Comparison of ENCODE assay signal across 11 mouse cellular contexts in the genomic region with DNA sequence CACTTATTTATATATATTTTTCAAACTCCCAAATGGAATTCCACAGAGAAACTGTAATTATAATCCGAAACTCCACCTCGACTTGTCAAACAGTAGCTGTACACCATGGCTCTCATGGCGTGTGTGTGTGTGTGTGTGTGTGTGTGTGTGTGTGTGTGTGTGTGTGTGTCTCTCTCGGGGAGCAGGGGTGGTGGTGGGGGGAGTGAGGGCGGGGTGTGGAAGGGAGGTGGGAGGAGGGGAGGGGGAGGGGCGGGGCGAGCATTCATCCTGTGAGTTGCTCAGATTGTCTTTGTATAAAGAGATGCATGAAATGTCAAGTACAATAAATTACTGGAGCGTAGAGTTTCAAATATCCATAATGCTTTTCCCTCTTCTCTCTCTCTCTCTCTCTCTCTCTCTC.
DNase-seq lines count a peak whose midpoint lies in the region; ATAC-seq and TF ChIP-seq lines count a peak whose summit lies in the region.
"Had no signal": no experiment of that assay in that cellular context is flagged by ENCODE, and none has a peak within 500 bp of the region (broad histone marks: within the 10 kb centered on the region; RNA-seq: fewer than 3 reads in every experiment).

No protein-coding gene starts in this region.

- peaks cover 14% of the 10 kb centered on the region for H3K4me1 ChIP-seq in lung, embryonic 16.5 days (replicated peaks; ENCODE audit: control insufficient read depth, insufficient read depth, low read length)
- H3K4me1 ChIP-seq in forebrain, embryonic 16.5 days (replicated peaks; ENCODE audit: control insufficient read depth, insufficient read depth, low read length), result peaks cover 30% of the 10 kb centered on the region
- no peaks in the 10 kb centered on the region; the same call in 1 of the 2 replicates for H3K4me1 ChIP-seq in midbrain, postnatal 0 days (ENCODE audit: insufficient read depth, low read length)

- peak; percentile 15; the same call in 1 of the 2 replicates for ATAC-seq in lung, embryonic 16.5 days (ENCODE audit: low read depth)
- peak; percentile 34; the same call in 1 of the 2 replicates for ATAC-seq in forebrain, embryonic 16.5 days
- no peak for ATAC-seq in midbrain, postnatal 0 days (ENCODE audit: low FRiP score)

- H3K36me3 ChIP-seq in lung, embryonic 16.5 days (ENCODE audit: control insufficient read depth, insufficient read depth, low read length), result peaks cover 2% of the 10 kb centered on the region; the same call in 1 of the 2 replicates
- no peaks in the 10 kb centered on the region for H3K36me3 ChIP-seq in forebrain, embryonic 16.5 days (ENCODE audit: control insufficient read depth, insufficient read depth)
- no peaks in the 10 kb centered on the region for H3K36me3 ChIP-seq in midbrain, postnatal 0 days (ENCODE audit: insufficient read depth, low read length)

- TF ChIP-seq CTCF in gastrocnemius, adult 2 months (IDR thresholded peaks at IDR 0.05), result no peak
- TF ChIP-seq CTCF in midbrain, postnatal 0 days (IDR thresholded peaks at IDR 0.05), result no peak

- H3K4me2 ChIP-seq in lung, embryonic 16.5 days (ENCODE audit: low read depth, low read length), result peak overlapping the region; percentile 39
- H3K4me2 ChIP-seq in forebrain, embryonic 16.5 days (ENCODE audit: low read length), result peak overlapping the region; percentile 50; the same call in 1 of the 2 replicates
- H3K4me2 ChIP-seq in midbrain, postnatal 0 days (ENCODE audit: low read depth, low read length, poor library complexity, severe bottlenecking), result peak overlapping the region; percentile 33; the same call in 1 of the 2 replicates

- 67% methylated on average over 4 of the region's 8 CpGs for WGBS in lung, embryonic 16.5 days
- 19% methylated on average over 4 of the region's 8 CpGs for WGBS in forebrain, embryonic 16.5 days
- WGBS in midbrain, postnatal 0 days, result 40% methylated on average over 7 of the region's 8 CpGs

- H3K4me3 ChIP-seq in gastrocnemius, adult 2 months, result peak overlapping the region; percentile 74
- no peak overlapping the region for H3K4me3 ChIP-seq in lung, embryonic 16.5 days (ENCODE audit: low read length)
- no peak overlapping the region for H3K4me3 ChIP-seq in forebrain, embryonic 16.5 days (replicated peaks; ENCODE audit: low read length)
- H3K4me3 ChIP-seq in midbrain, postnatal 0 days (ENCODE audit: low read depth, low read length), result no peak overlapping the region
- H3K4me3 ChIP-seq: embryonic facial prominence, embryonic 12.5 days; heart, embryonic 12.5 days had no signal

- no peak for DNase-seq in gastrocnemius, adult 2 months
- no peak for DNase-seq in gastrocnemius, adult 8-10 months (ENCODE audit: low spot score in 2 of 2)
- no peak for DNase-seq in lung, postnatal 36 days
- peak; percentile 54 for DNase-seq in midbrain, postnatal 0 days (ENCODE audit: low spot score)
- no peak for DNase-seq in layer of hippocampus, postnatal 14 days (ENCODE audit: low spot score in 2 of 2)
- DNase-seq in layer of hippocampus, postnatal 36 days, result no peak

- H3K9ac ChIP-seq in lung, embryonic 16.5 days (ENCODE audit: low read length), result no peak overlapping the region
- H3K9ac ChIP-seq in forebrain, embryonic 16.5 days (replicated peaks; ENCODE audit: low read depth, low read length), result no peak overlapping the region
- no peak overlapping the region for H3K9ac ChIP-seq in midbrain, postnatal 0 days (replicated peaks; ENCODE audit: low read length, poor library complexity, severe bottlenecking)
- H3K9ac ChIP-seq: embryonic facial prominence, embryonic 12.5 days; heart, embryonic 12.5 days had no signal

- no peaks in the 10 kb centered on the region for H3K9me3 ChIP-seq in lung, embryonic 16.5 days (ENCODE audit: control insufficient read depth, low read length)
- H3K9me3 ChIP-seq in forebrain, embryonic 16.5 days (ENCODE audit: control insufficient read depth, low read length), result no peaks in the 10 kb centered on the region
- H3K9me3 ChIP-seq in midbrain, postnatal 0 days (ENCODE audit: low read length), result no peaks in the 10 kb centered on the region
- H3K9me3 ChIP-seq: embryonic facial prominence, embryonic 12.5 days; heart, embryonic 12.5 days had no signal

- peak overlapping the region; percentile 85; the same call in 1 of the 2 replicates for H3K27ac ChIP-seq in gastrocnemius, adult 2 months
- no peak overlapping the region for H3K27ac ChIP-seq in lung, embryonic 16.5 days (ENCODE audit: low read length)
- H3K27ac ChIP-seq in forebrain, embryonic 16.5 days (ENCODE audit: low read length), result no peak overlapping the region
- H3K27ac ChIP-seq in midbrain, postnatal 0 days (ENCODE audit: low read depth, low read length), result no peak overlapping the region
- H3K27ac ChIP-seq: embryonic facial prominence, embryonic 12.5 days had no signal

- intact Hi-C loops in gastrocnemius, adult 2 months (cut with DNase I), result loop anchor here (5.0 kb wide), 1 partner anchor 86 kb away; a partner anchor contains a TSS

- H3K27me3 ChIP-seq in lung, embryonic 16.5 days (ENCODE audit: control insufficient read depth, insufficient read depth, low read depth, low read length), result no peaks in the 10 kb centered on the region
- no peaks in the 10 kb centered on the region for H3K27me3 ChIP-seq in forebrain, embryonic 16.5 days (replicated peaks; ENCODE audit: control insufficient read depth, insufficient read depth, low read length)
- no peaks in the 10 kb centered on the region for H3K27me3 ChIP-seq in midbrain, postnatal 0 days (ENCODE audit: insufficient read depth, low read length)
- H3K27me3 ChIP-seq: CH12.LX; embryonic facial prominence, embryonic 12.5 days; heart, embryonic 12.5 days had no signal
